Mouse (Mus musculus) ES-Bruce4 (cell line): Measurements from ENCODE around the gene Ippk. TPM values are rescaled to one million over a fixed set of nuclear protein-coding genes. Genes with fewer than 3 reads are reported as not detected.

Source experiments
- H3K27ac ChIP-seq: 2 replicates; pipeline ENCODE4 v1.5.1; 2012; ENCODE audit warnings: low read length, inconsistent platforms; ENCODE audit not compliant: insufficient read depth
- H3K27me3 ChIP-seq: 2 replicates; pipeline ENCODE4 v1.6.1; 2012; ENCODE audit warnings: mild to moderate bottlenecking, low read length, inconsistent platforms; ENCODE audit not compliant: control insufficient read depth, poor library complexity, insufficient read depth, severe bottlenecking
- H3K36me3 ChIP-seq: 2 replicates; pipeline ENCODE4 v1.6.1; 2012; ENCODE audit warnings: inconsistent platforms, mild to moderate bottlenecking, low read length, moderate library complexity; ENCODE audit not compliant: control insufficient read depth, poor library complexity, insufficient read depth, severe bottlenecking
- H3K4me1 ChIP-seq: one replicate; pipeline ENCODE4 v1.8.1; 2011; ENCODE audit warnings: low read length; ENCODE audit not compliant: control insufficient read depth, insufficient read depth
- H3K4me3 ChIP-seq: 2 replicates; pipeline ENCODE4 v1.5.1; 2011; ENCODE audit warnings: low read depth, mild to moderate bottlenecking, low read length
- H3K9ac ChIP-seq: 2 replicates; pipeline ENCODE4 v1.6.1; 2012; ENCODE audit warnings: low read depth, mild to moderate bottlenecking, inconsistent platforms; ENCODE audit not compliant: poor library complexity, severe bottlenecking
- H3K9me3 ChIP-seq: replicated peaks from 2 replicates; pipeline ENCODE4 v1.6.1; 2012; ENCODE audit warnings: mild to moderate bottlenecking, low read length, inconsistent platforms; ENCODE audit not compliant: control insufficient read depth, poor library complexity, insufficient read depth, severe bottlenecking
- CTCF ChIP-seq: IDR thresholded peaks from one replicate; pipeline ENCODE4 v1.8.1; 2011; ENCODE audit warnings: low read depth, low read length
- EP300 ChIP-seq: IDR thresholded peaks from 2 replicates; pipeline ENCODE4 v1.6.1; 2011; ENCODE audit warnings: low read depth, low read length; ENCODE audit not compliant: insufficient read depth
- POLR2A ChIP-seq: IDR thresholded peaks from one replicate; pipeline ENCODE4 v1.8.1; 2011; ENCODE audit warnings: low read length; ENCODE audit not compliant: insufficient read depth
- polyA plus RNA-seq: library from polyadenylated mRNA; stranded (reverse); fragments of >200 nt; gene quantifications from 2 replicates; pipeline ENCODE4 v1.2.4, GENCODE M21; 2011; ENCODE audit warnings: low read depth; ENCODE audit not compliant: missing spikeins, insufficient read depth, insufficient read length

Gene Ippk
- polyA plus RNA-seq, 1 experiment, result 16.4 TPM

DNA sequence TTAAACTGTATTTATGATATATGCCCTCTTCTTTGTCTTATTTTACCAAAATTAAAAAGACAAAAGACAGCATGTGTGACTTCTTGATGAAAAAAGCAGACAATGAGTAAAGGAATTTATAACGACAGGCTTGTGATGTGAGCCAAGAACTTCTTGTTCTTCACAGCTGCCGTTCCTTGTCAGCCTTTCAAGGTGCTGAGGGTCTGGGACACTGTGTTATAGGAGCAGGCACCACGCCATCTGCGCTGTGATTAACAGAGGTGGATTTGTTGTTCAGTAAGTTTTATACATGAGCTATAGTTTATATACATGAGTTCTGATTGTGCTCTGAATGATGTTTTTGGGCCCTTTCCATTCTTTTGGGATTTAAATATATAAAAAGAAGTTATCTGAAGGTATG is 58.4 kb downstream of the Ippk start:
- Histone ChIP-seq H3K9ac (no peak overlapping the region), H3K27me3 (no peaks in the 10 kb centered on the region), H3K27ac (no peak overlapping the region), H3K4me1 (no peaks in the 10 kb centered on the region), H3K4me3 (no peak overlapping the region), H3K36me3 (no peaks in the 10 kb centered on the region), H3K9me3 (no peaks in the 10 kb centered on the region)
- no peak for TF ChIP-seq CTCF
- TF ChIP-seq POLR2A, result no peak
- no peak for TF ChIP-seq EP300

DNA sequence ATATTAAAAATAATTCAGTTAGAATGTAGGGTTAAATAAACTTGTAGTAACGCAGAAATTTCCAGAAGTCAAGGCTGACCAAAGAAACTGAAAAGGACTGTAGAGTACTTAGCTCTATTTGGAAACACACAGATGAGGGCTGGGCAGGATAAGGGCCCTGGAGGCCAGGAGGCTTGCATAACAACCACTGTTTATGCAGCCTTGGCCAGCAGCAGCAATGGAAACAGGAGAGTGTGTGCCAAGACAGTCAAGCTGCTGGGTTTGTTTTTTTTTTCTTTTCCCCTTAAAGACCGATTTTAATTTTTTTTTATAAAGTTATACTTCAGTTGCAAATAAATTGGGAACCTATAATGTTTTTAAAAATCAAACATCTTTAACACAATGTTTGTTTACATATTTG is 59.0 kb downstream of the Ippk start:
- no peaks in the 10 kb centered on the region for H3K27me3 ChIP-seq
- H3K36me3 ChIP-seq, result no peaks in the 10 kb centered on the region
- H3K4me3 ChIP-seq, result no peak overlapping the region
- H3K9me3 ChIP-seq, result no peaks in the 10 kb centered on the region
- H3K4me1 ChIP-seq, result no peaks in the 10 kb centered on the region
- H3K27ac ChIP-seq, result no peak overlapping the region
- no peak overlapping the region for H3K9ac ChIP-seq
- TF ChIP-seq EP300 (no peak), CTCF (no peak), POLR2A (no peak)

DNA sequence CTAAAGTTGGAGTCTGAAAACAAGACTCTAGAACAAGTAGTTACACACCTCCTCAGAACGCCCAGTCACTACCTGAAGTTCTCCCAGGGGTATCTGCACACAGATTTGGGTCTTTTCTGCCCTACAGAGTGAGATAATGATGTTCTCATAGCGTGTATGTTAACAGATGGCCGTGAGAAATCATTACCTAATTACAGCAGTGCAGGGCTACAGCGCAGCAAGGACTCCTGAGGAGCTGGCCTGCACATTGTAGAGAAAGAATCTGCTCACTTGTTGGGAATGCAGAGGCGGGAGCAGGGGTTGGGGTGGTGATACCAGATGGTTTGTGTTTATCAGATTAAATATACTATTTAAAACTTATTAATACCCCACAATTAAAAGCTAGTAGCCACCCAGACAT is 59.5 kb downstream of the Ippk start:
- H3K4me3 ChIP-seq, result no peak overlapping the region
- no peaks in the 10 kb centered on the region for H3K4me1 ChIP-seq
- H3K9ac ChIP-seq, result no peak overlapping the region
- H3K9me3 ChIP-seq, result no peaks in the 10 kb centered on the region
- no peak overlapping the region for H3K27ac ChIP-seq
- H3K27me3 ChIP-seq, result no peaks in the 10 kb centered on the region
- H3K36me3 ChIP-seq, result no peaks in the 10 kb centered on the region
- no peak for TF ChIP-seq POLR2A
- TF ChIP-seq EP300, result no peak
- no peak for TF ChIP-seq CTCF

DNA sequence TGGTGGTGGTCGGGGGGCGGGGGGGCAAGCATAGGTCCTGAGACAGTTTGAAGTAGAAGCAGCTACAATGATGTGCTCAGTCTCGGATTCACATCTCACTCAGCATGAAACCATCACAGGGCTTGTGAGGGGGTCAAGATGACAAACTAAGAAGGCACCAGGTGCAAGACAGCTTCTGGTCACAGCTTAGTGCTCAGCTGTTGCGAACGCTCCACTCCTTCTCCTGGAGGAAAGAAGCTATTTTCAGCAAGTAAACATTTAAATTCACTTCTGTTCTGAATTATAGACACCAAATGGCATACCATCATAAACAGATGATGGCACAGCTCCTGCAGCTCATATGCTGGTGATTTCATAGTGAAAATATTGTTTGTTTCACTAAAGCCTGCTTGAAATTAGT is 64.3 kb downstream of the Ippk start:
- no peak for TF ChIP-seq CTCF
- no peak for TF ChIP-seq POLR2A
- TF ChIP-seq EP300, result no peak
- Histone ChIP-seq H3K27me3 (no peaks in the 10 kb centered on the region), H3K27ac (no peak overlapping the region), H3K4me1 (no peaks in the 10 kb centered on the region), H3K9me3 (no peaks in the 10 kb centered on the region), H3K9ac (no peak overlapping the region), H3K36me3 (no peaks in the 10 kb centered on the region), H3K4me3 (no peak overlapping the region)

DNA sequence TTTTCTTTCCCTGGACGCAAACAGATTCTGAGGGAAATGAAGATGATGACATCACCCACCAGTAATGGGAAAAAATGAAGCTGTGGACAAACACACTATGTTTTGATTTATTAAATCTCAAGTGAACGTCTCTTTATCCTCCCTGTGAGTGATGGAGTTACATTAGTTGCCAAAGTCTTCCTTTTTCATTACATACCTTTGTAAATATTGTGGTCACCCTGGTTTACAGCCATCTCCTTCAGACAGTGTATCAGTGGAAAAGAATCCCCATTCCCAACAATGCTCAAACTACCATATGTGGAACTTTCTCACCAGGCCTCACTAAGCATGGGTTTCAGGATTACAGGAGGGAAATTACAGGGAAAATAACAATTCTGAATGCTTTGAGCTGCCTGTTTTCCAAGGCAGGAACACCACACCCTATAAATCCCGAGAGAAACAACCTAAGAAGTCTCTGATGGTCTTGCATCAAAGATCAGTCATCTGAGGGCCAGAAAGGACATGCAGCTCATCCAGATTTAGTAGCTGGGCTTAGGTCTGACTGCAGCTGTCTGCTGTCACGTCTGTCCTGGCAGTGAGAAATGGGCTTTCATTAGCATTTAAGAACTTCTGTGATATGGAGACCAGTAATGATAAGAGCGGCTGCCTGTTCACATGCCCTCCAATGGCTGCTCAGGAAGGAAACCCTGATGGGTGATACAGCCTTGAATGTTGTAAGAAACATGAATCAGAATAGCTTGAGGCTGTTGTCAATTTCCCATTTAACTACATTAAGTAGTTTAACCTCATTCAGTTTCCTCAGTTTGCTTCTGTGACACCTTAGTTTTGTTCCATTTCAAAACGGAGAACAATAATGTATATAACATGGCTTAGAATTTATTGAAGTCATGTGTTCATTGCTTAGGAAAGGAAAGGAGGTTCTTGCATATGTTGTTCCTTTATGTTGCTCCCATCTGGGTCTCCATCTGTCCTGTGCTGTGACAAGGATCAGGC is 71.6 kb downstream of the Ippk start, which contains the start of gene Tes3-ps:
Gene Tes3-ps (plus strand): TSS at position 943 of the 993 bp plus-strand sequence.
- no peaks in the 10 kb centered on the region for H3K4me1 ChIP-seq
- no peaks in the 10 kb centered on the region for H3K27me3 ChIP-seq
- no peak within 1 kb of the TSS for H3K9ac ChIP-seq
- TF ChIP-seq CTCF (no peak), EP300 (no peak), POLR2A (no peak)
- no peak within 1 kb of the TSS for H3K4me3 ChIP-seq
- no peaks in the 10 kb centered on the region for H3K36me3 ChIP-seq
- H3K9me3 ChIP-seq, result no peaks in the 10 kb centered on the region
- no peak within 1 kb of the TSS for H3K27ac ChIP-seq

DNA sequence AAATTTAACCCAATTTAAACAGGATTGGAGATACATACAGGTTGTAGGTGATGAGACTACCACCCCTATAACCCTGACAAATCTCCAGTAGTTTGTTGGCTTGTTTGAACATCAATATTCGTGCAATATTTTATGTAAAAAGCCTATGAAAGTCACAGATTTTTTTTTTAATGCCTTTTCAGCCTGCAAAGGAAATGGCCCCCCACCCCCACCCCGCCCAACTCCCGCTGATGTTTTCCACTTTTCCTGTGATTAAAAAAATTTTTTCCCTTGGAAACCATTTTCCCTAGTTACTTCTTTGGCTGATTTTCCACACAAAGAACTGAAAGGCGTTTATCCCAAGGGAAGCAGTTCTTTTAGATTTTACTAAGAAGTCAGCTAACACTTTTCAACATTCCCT is 83.5 kb downstream of the Ippk start, which contains the start of gene Ecm2:
Gene Ecm2 (plus strand): TSS at position 301 of the 400 bp plus-strand sequence.
- no peaks in the 10 kb centered on the region for H3K4me1 ChIP-seq
- H3K27ac ChIP-seq, result no peak within 1 kb of the TSS
- H3K9me3 ChIP-seq, result no peaks in the 10 kb centered on the region
- TF ChIP-seq EP300 (no peak), CTCF (no peak), POLR2A (no peak)
- H3K4me3 ChIP-seq, result no peak within 1 kb of the TSS
- no peaks in the 10 kb centered on the region for H3K36me3 ChIP-seq
- no peak within 1 kb of the TSS for H3K9ac ChIP-seq
- H3K27me3 ChIP-seq, result no peaks in the 10 kb centered on the region
